ENCODE assay signal across 14 mouse cellular contexts in genomic region chr8:36035339-36035738, GRCm38 (mm10).
"Had no signal": no experiment of that assay in that cellular context is flagged by ENCODE, and none has a peak within 500 bp of the region (broad histone marks: within the 10 kb centered on the region; RNA-seq: fewer than 3 reads in every experiment).

No protein-coding gene starts in this region.

- H3K36me3 ChIP-seq: liver, embryonic 12.5 days; liver, embryonic 15.5 days; lung, embryonic 15.5 days; midbrain, embryonic 10.5 days; midbrain, embryonic 13.5 days had no signal

- H3K9ac ChIP-seq: liver, embryonic 12.5 days; liver, embryonic 15.5 days; lung, embryonic 15.5 days; midbrain, embryonic 13.5 days had no signal

- H3K27me3 ChIP-seq: liver, embryonic 12.5 days; liver, embryonic 15.5 days; lung, embryonic 15.5 days; midbrain, embryonic 13.5 days had no signal

- H3K4me2 ChIP-seq: liver, embryonic 12.5 days; liver, embryonic 15.5 days; lung, embryonic 15.5 days; midbrain, embryonic 13.5 days had no signal

- H3K9me3 ChIP-seq: liver, embryonic 12.5 days; liver, embryonic 15.5 days; lung, embryonic 15.5 days; midbrain, embryonic 10.5 days had no signal

- H3K27ac ChIP-seq: left cerebral cortex, adult 2 months; liver, embryonic 12.5 days; liver, embryonic 15.5 days; lung, embryonic 15.5 days; midbrain, embryonic 10.5 days; midbrain, embryonic 13.5 days had no signal

- H3K4me1 ChIP-seq: liver, embryonic 12.5 days; liver, embryonic 15.5 days; megakaryocyte, embryonic 14.5 days; midbrain, embryonic 10.5 days; midbrain, embryonic 13.5 days had no signal

- ATAC-seq: liver, embryonic 12.5 days; midbrain, embryonic 13.5 days had no signal

- DNase-seq: kidney, adult 18-20 months; kidney, postnatal 14 days; layer of hippocampus, postnatal 36 days; lung, adult 18-20 months; lung, postnatal 10 days; lung, postnatal 36 days; thymus, postnatal 36 days had no signal

- H3K4me3 ChIP-seq: left cerebral cortex, adult 2 months; liver, embryonic 12.5 days; liver, embryonic 15.5 days; lung, embryonic 15.5 days; megakaryocyte, embryonic 14.5 days; midbrain, embryonic 10.5 days; midbrain, embryonic 13.5 days had no signal
